16 mouse cellular contexts compared by ENCODE assay signal in genomic region chr11:94032084-94032483, GRCm38 (mm10).
"Had no signal": no experiment of that assay in that cellular context is flagged by ENCODE, and none has a peak within 500 bp of the region (broad histone marks: within the 10 kb centered on the region; RNA-seq: fewer than 3 reads in every experiment).

No protein-coding gene starts in this region.

- H3K9me3 ChIP-seq: neural tube, embryonic 13.5 days; neural tube, embryonic 15.5 days; stomach, embryonic 15.5 days had no signal

- H3K4me1 ChIP-seq: neural tube, embryonic 13.5 days; neural tube, embryonic 15.5 days; stomach, embryonic 15.5 days had no signal

- H3K9ac ChIP-seq: neural tube, embryonic 13.5 days; neural tube, embryonic 15.5 days; stomach, embryonic 15.5 days had no signal

- H3K4me3 ChIP-seq: neural tube, embryonic 13.5 days; neural tube, embryonic 15.5 days; stomach, embryonic 15.5 days had no signal

- DNase-seq: retina, postnatal 1 day; right cerebral cortex, adult 18-20 months; right cerebral cortex, postnatal 14 days; right cerebral cortex, postnatal 25 days; right cerebral cortex, postnatal 4 days; spleen, adult 18-20 months; thymus, adult 18-20 months; thymus, adult 2 months; thymus, postnatal 14 days; thymus, postnatal 25 days; thymus, postnatal 36 days; thymus, postnatal 4 days had no signal

- H3K4me2 ChIP-seq: neural tube, embryonic 13.5 days; neural tube, embryonic 15.5 days; stomach, embryonic 15.5 days had no signal

- H3K36me3 ChIP-seq: neural tube, embryonic 13.5 days; neural tube, embryonic 15.5 days; stomach, embryonic 15.5 days had no signal

- H3K27me3 ChIP-seq: neural tube, embryonic 13.5 days; neural tube, embryonic 15.5 days; stomach, embryonic 15.5 days had no signal

- H3K27ac ChIP-seq: neural tube, embryonic 13.5 days; neural tube, embryonic 15.5 days; stomach, embryonic 15.5 days; stomach, postnatal 0 days had no signal
